Mouse (Mus musculus) small intestine, adult 2 months (tissue): Measurements from ENCODE around the gene Ppfibp1.

Experiments used
- CTCF ChIP-seq: fragments of 200-500 bp; IDR thresholded peaks from 2 replicates; pipeline ENCODE4 v1.5.1; 2012; ENCODE audit warnings: low read depth, mild to moderate bottlenecking, control low read depth, inconsistent platforms, low read length, moderate library complexity, mixed read lengths; ENCODE audit not compliant: insufficient replicate concordance, insufficient read length; ENCODE audit errors: extremely low read depth
- POLR2A ChIP-seq: fragments of 200-500 bp; IDR thresholded peaks from 2 replicates; pipeline ENCODE4 v1.6.1; 2012; ENCODE audit warnings: low read depth, mild to moderate bottlenecking, control low read depth, inconsistent platforms, low read length, moderate library complexity

DNA sequence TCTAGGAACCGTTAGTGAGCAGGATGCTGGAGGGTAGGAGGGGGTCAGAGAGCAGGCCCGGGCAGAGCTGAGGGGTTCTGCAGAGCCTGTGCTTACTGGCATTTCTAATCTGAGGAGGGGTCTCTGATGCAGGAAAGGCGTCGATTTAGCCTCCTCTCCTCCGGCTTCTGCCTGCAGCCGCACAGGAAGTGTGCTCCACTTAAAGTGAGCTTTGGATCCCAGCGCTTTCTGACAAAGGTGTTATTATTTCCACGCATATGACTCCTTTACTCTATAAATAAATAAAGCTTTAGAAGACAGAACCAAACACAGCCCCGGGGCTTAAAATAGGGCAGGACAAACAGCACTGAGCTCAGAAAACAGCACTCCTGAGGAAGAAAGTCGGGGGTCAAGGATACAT is 9.4 kb upstream of the Ppfibp1 start:
- TF ChIP-seq CTCF (no peak), POLR2A (no peak)
